Mouse (Mus musculus) myocyte (in vitro differentiated cells): ENCODE results near the gene Adamts4.

ENCODE experiments used
- CEBPB ChIP-seq: IDR thresholded peaks from 2 replicates; pipeline ENCODE4 v1.6.1; 2011; ENCODE audit warnings: mild to moderate bottlenecking, moderate library complexity; ENCODE audit not compliant: poor library complexity, insufficient read depth, severe bottlenecking
- MYOG ChIP-seq, 3 experiments: IDR thresholded peaks; one replicate each; pipeline ENCODE4 v1.6.1; 2011; ENCODE audit warnings: control low read depth in 2 of 3, low read depth in 2 of 3, mild to moderate bottlenecking in 2 of 3; ENCODE audit not compliant: insufficient read length in 2 of 3, control insufficient read depth in 1 of 3, insufficient read depth in 1 of 3
- POLR2A ChIP-seq: IDR thresholded peaks from one replicate; pipeline ENCODE4 v1.6.1; 2011; ENCODE audit warnings: low read depth, mild to moderate bottlenecking, control low read depth, moderate library complexity; ENCODE audit not compliant: insufficient read length
- SRF ChIP-seq: IDR thresholded peaks from one replicate; pipeline ENCODE4 v1.6.1; 2011; ENCODE audit warnings: low read depth; ENCODE audit not compliant: control insufficient read depth, insufficient read length
- TCF12 ChIP-seq: IDR thresholded peaks from one replicate; pipeline ENCODE4 v1.6.1; 2011; ENCODE audit warnings: mild to moderate bottlenecking, control low read depth; ENCODE audit not compliant: poor library complexity, insufficient read depth, severe bottlenecking
- USF1 ChIP-seq: IDR thresholded peaks from one replicate; pipeline ENCODE4 v1.6.1; 2011; ENCODE audit warnings: low read depth, mild to moderate bottlenecking, control low read depth, moderate library complexity

GRCm38 (mm10) chr1:171231844-171232243 lies 18.4 kb upstream of the Adamts4 start:
- TF ChIP-seq CEBPB (no peak), POLR2A (no peak), TCF12 (no peak), SRF (no peak), MYOG (IDR thresholded peaks at IDR 0.05; ENCODE audit: control insufficient read depth in 1 of 3, insufficient read depth in 1 of 3, insufficient read length in 2 of 3, low read depth in 2 of 3) (no peak), USF1 (no peak)
